Mouse (Mus musculus): ENCODE results near the gene Thoc7.
"Not testable (repeated sequence)": the region's sequence is repeated elsewhere in the genome, so short reads cannot be mapped to it uniquely, and the experiment has no call there.

Gene Thoc7

DNA sequence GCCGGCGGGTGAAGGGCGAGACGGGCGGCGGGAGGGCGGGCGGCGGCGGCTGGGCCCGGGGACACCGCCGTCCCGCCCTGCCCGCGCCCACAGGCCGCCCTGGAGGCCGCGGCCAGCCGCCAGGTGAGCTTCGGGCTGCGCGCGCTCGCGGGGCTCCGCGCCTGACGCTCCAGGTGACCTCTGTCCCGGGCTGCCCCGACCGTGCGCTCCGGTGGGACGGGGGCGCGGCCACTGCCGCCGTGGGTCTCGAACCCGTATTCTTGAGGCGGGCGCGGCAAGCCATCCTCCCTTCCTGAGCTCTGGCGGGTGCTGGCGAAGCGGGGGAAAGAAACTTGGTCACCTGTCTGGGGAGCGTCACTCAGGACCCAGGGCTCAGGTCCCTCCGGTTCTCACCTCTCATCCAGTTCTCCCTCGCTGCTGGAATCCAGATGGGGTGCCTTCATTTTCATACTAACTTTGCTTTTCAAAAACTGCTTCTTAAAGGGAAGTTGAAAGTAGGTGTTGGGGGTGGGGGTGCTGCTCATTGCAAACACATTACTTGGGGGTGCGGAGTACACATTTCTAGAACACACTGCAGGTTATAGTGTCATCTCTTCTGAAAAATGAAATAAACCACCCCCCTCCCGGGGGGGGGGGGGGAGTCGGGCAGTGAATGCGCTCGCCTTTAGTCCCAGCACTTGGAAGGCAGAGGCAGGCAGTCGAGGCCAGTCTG is at the start of gene Thoc7, which contains the start of gene Atxn7:
TSS of gene Thoc7 (minus strand) at position 452 of the 712 bp plus-strand sequence.
TSS of gene Atxn7 (plus strand) at position 40 of the 712 bp plus-strand sequence.
- DNase-seq = peak; percentile 74

DNA sequence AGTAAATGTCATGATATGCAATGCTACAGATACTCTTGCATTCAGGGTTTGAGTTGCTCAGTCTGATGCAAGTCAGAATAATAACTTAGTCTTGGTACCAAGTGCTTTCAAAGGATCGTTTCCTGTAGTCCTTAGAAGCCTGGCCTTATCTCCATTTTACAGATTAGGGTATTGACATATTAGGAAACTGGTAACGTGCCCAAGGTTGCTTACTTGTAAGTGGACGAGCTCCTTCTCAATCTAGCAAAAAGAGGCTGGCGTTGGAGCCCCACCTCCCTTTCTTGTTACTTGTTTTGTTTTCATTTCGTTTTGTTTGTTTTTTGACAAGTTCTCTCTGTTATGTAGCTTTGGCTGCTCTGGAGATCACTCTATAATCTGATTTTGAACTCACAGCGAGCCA is 48.1 kb upstream of the Thoc7 start:
- no peak for DNase-seq

DNA sequence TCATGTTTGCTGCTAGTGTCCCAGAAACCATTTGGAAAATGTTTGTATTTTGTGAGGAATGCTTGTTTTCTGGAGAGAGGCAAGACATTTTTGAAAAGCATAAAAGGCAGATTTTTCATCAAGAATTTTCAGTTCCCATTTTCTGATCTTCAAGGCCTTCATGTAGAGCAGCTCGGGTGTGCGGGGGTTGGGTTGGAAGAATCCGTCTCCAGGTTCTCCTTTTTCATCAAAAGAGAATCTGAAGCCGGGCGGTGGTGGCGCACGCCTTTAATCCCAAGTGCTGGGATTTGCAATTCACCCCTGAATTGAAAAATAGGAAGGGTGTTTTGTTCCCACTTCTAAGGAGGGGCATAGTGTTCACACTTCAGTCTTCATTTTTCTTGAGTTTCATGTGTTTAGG is 41.1 kb upstream of the Thoc7 start:
- DNase-seq = no peak

DNA sequence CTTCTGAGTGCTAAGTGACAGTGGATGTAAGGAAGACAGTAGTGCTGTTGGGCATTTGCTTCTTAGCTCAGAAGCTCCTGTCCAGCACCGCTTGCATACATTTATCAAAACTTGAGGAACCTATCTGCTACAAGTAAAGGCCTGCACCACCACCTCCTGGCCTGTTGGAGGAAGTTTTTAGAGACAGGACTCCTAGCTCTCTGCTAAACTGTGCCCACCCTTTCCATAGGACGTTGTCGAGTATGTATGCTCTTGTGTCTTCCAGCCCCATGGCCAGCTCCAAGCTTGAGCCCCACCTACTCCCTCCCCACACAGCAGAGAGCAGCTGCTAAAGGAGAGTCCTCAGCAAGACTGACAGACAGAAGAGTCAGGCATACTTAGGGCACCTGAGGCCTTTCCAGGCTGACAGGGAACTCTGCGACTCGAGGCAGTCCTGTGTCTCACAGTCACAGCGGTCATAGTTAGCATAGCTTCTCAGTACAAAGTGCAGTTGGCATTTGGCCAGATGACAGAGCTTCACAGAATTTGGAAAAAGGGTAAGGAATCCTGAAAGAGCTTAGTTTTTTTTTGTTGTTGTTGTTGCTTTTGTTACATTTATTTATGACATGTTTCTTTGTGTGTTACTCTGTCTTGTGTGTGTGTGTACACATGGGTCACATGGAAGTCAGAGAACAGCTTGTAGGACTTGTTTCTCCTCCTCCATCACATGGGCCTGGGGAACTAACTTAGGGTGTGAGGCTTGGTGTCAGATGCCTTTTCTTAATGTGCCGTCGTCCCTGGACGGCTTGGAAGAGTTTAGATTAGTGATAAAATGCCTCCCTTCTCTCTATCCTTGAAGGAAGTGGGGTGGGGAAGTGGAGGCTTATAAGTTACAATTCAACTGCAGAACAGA is 33.8 kb upstream of the Thoc7 start:
- DNase-seq = peak; percentile 38

DNA sequence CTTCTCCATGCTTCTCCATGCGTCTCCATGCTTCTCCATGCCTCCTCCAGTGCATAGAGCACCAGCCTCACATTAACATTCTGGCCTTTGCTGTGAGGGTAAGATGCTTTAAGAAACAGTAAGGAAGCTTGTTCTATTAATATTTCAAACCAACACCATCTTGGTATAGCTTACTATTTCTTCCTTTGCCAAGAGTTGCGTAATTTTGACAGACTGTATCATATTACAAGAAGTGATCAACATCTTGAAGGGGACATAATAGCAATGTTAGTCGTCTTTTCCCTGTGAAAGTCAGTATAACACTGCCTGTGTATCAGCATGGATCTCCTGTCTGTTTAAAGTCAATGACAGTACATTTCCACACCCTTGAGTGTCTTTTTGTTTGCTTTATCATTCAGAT is 29.1 kb upstream of the Thoc7 start:
- no peak for DNase-seq

DNA sequence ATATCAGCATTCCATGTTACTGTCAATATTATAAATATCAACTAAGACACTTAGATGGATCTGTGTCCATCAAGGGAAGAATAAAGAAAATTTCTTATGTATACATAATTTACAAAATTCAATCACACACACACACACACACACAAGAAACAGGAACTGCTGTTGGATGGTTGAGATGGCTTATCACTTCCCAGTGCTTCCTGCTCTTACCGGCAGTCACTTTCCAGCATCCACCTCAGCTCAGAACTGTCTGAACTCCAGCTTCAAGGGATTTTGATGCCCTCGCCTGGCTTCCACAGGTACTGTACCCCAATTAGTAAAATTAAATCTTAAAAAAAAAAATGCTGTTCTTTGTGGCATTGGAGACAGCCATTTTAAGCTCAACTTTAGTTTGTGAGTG is 26.7 kb upstream of the Thoc7 start:
- DNase-seq = no peak

DNA sequence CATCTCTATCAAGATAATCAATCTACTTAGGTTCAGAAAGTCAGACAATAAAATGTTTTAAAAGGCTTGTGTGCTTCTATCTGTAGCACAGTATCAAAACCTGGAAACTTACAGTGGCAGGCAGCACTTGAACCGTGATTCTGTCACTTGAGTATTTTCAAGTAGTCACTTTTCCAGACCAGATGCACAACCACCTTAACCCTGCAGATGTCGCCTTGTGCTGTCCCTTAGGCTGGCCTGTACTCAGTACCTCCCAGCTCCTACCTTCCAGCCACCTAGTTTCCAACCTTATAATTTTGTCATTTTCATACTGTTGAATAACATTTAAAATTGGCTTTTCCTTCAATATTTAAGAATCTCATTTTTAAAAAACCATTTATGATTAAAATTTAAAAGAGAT is 20.5 kb upstream of the Thoc7 start:
- no peak for DNase-seq

DNA sequence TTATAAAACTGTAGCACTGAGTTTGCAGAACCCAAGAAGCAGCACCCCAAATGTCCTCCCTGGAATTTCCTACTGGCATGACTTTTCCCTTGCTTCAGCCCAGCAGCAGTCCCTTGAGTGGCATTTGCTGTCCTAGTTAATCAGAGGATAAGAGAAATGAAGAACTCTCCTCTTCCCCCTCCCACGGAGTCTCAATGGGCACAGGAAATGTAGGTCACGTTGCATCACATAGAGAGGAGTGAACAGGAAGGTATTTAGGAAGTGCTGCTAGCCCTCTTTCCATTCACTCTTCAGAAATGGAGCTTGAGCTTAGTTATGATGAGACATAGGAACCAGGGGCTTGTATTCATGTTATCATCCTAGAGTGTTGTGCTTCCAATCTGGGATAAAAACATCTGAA is 19.6 kb upstream of the Thoc7 start:
- DNase-seq = no peak

DNA sequence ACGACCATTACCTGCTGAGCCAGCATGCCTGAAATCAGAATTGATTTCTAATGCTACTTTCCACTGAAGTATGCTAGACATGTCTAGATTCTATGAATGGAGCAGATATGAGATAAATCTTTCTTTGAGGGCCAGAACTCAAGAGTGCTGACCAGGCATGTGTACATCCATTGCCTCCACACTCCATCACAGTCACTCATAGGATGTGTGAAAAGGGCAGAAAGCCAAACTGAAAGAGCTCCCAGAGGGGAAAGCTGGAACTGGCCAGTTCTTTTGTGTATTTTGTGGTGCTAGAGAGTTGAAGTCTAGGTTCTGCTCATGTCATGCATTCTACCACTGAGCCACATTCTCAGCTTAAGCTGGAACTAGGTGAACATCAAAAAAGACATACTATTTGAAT is 15.8 kb upstream of the Thoc7 start:
- DNase-seq = no peak

DNA sequence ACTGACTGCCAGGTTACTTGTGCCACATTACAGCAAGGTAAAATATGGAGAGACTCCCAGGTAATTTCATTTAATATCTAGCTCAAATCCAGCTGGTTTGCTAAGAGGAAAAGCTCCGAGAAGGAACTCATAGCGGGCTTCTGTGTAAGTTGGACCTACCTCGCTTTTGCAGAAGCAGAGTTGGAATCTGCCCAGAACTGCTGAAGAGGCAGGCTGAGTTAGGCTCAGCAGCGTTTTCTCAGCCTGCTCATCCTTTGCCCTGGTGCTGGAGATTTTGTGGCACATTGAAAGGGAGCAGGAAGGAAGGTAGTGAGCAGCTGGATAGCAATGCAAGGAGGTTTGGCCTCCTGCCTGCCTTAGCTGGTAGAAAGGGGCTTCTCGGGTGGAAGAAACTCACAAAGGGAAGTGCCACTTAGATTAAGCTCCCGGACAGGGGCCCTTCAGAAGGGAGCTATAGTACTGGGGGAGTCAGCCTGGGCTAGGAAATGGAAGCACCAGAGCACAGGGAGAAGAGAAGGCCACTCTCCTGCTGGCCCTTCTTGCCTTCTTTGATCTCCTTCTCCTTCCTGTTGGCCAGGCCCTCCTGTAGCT is 10.1 kb upstream of the Thoc7 start:
- DNase-seq = no peak

DNA sequence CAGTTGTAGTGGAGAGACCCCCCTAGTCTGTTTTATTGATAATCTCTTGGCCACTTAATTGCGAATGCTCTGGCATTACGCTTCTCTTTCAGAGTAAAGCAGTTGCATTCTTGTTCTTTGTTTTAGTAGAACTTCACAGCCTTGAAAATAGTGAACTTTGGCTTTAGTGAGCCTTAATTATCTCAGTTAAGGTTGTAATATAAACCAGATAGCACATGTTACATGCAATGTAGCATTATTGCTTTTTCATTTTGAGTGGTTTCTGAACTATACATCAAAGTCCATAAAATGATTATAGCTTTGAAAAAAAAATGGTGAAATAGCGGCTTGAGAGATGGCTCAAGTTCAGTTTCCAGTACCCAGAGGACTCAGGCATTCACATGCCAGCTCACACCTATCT is 8.9 kb upstream of the Thoc7 start:
- no peak for DNase-seq

DNA sequence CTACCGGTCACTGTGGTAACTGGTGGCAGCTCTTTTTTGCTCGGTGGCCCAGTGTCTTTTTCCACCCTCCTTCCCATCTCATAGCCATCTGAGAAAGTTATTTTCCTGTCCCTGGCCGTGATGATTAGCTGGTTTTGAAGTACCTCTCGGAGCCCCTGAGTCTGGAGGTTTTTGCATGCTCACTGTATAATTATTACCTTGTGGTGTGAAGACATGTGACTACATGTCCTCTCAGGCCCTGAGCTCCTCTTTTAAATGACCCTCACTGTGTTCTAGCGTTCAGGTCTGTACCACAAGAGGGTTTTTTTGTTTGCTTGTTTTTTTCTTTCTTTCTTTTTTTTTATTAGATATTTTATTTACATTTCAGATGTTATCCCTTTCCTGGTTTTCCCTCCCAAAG is 6.8 kb upstream of the Thoc7 start:
- DNase-seq = no peak

DNA sequence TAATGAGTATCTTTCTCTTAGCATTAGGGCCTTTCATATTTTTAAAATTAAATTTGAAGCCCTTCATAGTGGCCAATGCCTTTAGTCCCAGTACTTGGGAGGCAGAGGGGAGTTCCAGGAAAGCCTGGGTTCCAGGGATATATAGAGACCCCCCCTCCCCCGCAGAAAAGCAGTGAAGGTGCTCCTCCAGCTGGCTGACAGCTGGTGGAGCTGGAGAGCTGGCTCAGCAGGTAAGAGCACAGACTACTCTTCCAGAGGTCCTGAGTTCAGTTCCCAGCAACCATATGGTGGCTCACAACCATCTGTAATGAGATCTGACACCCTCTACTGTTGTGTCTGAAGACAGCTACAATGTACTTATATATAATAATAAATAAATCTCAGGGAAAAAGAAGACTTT is 6.0 kb upstream of the Thoc7 start:
- DNase-seq = no peak

DNA sequence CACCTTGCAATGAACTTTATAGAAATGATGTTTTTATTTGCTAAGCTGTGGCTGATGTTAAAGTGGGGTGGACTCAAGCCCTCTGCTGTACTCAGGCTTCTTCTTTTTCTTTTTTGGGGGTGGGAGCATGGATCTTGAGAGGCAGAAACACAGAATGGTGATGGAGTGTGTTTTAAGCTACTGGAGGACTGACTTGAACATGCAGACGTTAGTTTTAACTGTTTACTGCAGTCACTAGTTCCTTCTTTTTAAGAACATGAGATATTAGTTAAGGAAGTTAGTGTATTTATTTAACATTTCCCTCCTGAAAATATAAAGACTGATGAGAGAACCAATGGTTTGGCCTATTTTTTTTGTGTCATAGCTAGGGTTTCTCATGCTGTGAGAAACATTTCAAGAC is 1.9 kb upstream of the Thoc7 start:
- no peak for DNase-seq

DNA sequence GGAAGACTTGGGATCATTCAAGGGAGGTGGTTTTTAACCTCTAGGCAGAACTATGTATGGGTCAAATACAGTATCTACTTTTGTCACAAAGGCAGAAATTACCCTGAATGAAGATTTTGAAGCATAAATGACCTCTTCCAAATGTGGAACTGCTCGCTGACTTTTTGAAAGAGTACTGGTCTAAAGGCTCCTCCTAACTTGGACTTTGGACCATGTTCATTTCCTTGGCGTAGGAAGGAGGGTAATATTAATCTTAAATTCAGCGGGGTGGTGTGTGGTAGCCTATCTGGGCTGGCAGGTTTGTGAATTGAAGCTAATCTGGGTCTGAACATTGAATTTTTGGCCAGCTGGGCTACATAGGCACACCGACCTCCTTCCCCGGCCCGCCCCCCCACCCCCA is 824 bp upstream of the Thoc7 start:
- DNase-seq = peak; percentile 16

DNA sequence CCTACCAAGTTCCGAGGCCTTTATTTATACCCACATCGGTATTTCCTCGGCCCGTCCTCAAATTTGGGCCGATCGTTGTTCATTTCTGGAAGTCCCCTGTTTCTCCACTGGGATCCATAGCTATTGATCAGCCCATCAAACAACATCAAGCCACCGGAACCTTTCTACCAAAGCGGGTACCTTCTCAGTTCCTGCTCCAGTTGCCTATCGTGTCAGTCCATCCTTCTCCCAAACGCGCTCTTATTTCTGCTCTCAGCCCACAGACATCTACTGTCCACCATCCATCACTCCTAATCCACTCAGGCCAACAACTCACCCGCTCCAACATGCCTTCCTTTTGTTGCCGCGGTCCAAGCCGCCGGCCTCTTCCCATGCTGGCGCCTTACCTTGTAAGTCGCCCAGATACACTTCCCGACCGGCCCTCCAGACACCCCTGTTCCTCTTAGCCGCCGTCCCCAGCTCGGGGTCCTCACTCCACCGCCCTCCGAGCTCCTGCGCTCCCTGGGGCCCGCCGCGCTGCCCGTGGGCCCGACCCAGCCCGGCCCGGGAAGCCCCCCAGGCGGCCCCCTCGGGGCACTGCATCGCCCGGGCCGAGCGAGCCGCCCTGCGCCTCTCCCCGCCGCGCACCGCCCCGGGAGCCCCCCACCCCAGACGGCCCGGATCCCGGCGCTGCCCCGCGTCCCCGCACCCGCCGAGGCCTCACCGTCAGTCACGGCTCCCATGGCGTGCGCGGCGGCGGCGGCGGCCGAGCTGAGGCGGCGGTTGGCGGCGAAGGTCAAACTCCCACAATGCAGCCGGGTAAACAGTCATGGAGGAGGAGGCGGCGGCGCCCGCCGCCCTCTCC is 948 bp downstream of the Thoc7 start:
- peak; percentile 69 for DNase-seq

DNA sequence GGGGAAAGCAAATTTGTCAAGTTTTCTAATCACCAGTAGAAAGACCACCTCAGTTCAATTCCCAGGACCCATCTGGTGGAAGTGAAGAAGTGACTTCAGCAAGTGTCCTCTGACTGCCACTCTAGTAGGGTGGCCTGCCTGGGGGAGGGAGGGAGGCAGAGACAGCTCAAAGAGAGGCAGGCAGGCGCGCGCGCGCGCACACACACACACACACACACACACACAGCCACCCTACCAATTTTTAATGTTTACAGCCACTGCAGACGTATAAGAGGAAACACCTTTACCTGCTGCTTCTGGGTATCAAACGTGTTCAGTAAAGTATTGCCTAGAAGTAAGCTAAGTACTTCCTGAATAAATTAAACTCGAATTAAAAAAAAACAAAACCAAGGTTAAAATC is 1.6 kb downstream of the Thoc7 start:
- peak; percentile 23 for DNase-seq

DNA sequence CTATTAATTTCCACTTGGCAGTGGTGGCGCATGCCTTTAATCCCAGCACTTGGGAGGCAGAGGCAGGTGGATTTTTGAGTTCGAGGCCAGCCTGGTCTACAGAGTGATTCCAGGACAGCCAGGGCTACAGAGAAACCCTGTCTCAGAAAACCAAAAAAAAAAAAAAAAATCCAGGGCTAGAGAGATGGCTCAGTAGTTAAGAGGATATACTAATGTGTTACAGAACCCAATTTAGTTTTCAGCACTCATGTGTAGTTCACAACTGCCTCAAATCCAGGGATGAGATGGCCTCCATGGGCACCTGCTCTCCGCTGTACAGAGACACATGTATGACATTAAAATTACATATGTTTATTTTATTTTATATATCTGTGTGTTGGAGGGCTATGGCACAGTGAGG is 9.5 kb downstream of the Thoc7 start:
- not testable (repeated sequence) for DNase-seq

DNA sequence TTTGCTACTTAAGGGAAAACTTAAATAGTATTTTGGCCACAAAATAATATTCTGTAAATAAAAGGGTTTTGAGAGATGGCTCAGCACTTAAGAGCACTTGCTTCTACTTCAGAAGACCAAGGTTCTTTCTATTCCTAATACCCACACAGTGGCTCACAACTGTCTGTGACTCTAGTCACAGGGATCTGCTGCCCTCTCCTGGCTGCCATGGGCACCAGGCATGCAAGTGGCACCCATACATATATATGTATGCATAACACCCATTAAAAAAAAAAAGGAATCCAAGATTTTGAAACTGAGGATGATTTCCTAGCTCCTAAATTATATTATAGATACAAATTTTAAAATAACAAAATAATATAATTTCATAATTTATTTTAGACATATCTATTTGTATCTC is 11.3 kb downstream of the Thoc7 start:
- DNase-seq = peak; percentile 13

DNA sequence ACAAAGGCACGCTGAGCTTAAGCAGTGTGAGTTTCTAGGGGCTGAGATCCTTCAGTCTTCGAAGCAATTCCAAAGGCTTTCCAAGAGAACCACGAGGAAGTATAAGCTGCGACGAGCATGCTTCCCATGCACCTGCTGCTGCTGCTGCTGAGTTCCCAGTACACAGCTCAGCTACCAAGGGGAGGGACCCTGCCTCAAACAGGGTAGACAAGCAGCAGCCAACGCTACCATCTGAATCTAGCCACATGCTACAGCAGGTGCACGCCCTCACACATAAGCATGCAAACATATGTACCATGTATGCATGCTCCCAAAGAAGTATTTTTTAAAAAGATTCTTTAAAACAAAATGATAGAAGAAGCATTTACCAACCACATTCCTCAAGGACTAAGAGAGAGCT is 13.3 kb downstream of the Thoc7 start:
- no peak for DNase-seq

DNA sequence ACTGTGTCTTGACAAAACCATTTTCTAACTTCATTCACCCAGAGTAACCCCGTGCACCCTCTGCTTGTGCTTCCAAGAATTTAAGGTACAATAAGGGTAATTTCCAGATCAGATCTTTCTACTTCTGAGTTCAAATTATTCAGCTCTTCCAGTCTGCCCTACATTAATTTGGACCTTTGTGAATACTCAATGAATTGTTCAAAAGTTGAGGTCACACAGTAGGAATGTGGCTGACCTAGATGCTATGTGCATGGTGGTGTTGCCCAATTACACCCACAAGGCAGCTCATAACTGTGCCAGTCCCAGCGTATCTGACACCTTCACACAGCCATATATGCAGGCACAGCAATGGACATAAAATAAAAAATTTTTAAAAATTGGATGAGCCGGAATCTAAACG is 17.0 kb downstream of the Thoc7 start:
- no peak for DNase-seq

DNA sequence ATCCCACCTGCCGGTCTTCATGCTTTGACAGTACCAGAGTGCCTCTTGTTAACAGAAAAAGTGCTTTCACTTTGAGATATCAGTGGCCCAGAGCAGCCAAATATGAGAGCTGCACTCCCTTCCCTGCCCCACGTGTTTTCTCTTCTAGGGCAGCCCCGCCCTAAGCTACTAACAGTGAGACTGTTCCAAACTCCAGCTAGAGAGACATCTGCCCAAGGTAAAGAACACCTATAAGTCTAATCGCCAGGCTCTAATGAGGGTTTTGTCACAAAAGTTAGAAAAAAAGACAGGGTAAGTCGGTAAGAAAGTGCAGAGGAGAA is 27.6 kb downstream of the Thoc7 start:
- no peak for DNase-seq
